Mouse (Mus musculus): ENCODE results near the gene Pym1.

The Pym1 gene

GRCm38 (mm10) chr10:128804271-128805091 is 56.8 kb downstream of the Pym1 start, which contains the start of gene Tmem198b:
Gene Tmem198b, minus strand, starts transcription at chr10:128804370.
- peak; percentile 36 for DNase-seq (ENCODE audit: low spot score)

DNA sequence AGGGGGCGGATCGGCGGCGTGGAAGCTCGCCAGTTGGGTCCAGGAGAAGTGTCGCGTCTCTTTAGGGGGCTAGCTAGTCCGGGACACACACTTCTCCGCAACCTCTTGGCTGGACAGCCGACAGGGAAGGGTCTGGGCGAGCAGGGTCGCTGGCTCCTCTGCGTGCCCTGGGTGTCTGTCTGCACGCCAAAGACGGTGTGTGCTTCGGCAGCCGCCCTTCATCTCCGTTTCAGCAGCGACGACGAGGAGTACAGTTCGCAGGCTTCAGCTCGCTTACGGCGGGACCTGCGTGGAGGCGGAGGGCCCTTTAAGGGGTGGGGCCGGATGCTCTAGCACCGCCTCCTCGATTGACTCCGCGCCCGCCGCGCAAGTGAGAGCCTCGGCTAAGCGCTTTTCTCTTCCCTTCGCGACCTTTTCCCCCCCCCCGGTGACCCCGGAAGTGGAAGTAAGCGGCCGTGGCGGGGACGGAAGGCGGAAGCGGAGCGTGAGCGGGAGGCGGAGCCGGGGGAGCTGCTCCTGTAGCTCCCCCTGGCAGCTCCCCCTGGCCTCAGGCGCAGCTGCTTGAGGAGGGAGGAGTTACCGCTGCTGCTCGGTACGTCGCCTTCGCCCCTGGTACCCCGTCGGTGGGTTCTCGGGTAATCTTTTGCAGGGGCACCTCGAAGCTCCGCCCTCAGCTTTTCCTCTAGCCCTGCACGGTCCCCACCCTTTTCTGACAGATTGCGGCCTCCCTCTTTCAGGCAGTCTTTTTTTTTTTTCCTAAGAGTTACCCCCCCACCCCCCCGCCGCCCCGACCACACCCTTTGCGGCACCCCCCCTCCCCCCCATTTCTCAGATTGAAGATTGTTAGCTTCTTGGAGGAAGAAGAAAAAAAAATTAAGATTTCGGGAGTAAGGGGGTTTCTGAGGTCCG is 57.7 kb downstream of the Pym1 start:
- DNase-seq (ENCODE audit: low spot score): peak; percentile 96

- DNase-seq (ENCODE audit: low spot score): no peak
Measured at GRCm38 (mm10) chr10:128806086-128806485, 58.4 kb downstream of the Pym1 start.

DNA sequence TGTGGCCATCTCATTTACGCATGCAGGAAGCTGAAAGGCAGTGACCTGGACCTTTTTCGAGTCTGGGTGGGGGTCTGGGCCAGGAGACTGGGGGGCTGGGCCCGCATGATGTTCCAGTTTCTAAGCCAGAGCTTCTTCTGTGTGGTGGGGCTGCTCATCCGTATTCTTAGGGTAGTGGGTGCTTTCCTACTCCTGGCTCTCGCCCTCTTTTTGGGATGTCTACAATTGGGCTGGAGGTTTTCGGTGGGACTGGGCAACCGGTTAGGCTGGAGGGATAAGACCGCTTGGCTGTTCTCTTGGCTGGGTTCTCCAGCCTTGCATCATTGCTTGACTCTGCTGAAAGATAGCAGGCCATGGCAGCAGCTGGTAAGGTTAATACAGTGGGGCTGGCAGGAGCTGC is 59.3 kb downstream of the Pym1 start:
- DNase-seq (ENCODE audit: low spot score): no peak

Measured in T-cell, adult 2 months (primary cell).